Mouse (Mus musculus) 3T3-L1 (cell line): ENCODE measurements at regions not wholly inside any gene's neighbourhood (a gene's known extent, or its start where the extent isn't known, plus 50 kb on each side); places are given as distances from the start of the nearest gene placed in this dataset.

ENCODE experiments used
- DNase-seq: peaks from one replicate; pipeline ENCODE4 v3.0.0-alpha.2; 2015; ENCODE audit warnings: low read depth, low spot score

GRCm38 (mm10) chr5:91697075-91697474 lies 179.7 kb downstream of the Parm1 start:
- DNase-seq: no peak

GRCm38 (mm10) chr5:91696532-91696931 lies 179.1 kb downstream of the Parm1 start:
- DNase-seq: no peak

GRCm38 (mm10) chr5:91695632-91696031 lies 178.2 kb downstream of the Parm1 start:
- no peak for DNase-seq

DNA sequence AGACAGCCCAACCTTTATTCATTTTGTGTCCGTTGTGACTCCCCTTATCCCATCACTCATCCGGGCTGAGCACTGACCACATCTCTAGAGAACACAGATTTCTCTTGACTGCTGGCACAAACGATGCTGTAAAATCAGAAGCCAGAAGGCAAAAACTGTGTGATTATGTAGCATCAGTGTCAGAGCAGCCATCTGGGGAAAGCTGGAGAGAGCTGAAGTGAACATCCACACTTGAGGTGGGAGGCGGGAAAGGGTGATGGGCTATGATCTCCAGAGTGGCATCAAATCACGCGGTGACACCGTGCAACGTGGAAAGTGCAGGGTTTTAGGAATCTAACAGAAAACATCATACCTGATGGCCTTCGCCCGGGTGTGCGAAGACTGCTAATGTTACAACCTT lies 175.9 kb downstream of the Parm1 start:
- DNase-seq: no peak

DNA sequence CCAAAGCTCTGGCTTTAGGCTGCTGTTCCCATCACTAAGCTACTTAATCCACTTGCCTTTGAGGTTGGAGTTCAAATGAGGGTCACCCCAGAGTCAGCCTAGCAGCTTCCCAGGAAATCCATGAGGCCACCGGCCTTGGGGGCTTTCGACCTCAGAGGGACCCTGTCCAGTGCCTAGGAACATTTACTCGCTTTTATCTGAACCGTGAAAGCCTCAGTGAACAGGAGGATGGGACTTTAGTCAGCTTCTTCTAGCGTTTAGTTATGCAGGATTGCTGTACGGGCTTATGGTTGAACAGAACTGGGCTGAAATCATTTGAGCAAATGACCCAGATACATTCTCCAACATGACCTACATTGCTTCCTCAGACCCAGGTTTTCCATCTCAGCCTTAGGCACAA lies 174.9 kb downstream of the Parm1 start:
- no peak for DNase-seq

GRCm38 (mm10) chr5:91678727-91679126 lies 161.3 kb downstream of the Parm1 start:
- no peak for DNase-seq
